Mouse (Mus musculus) megakaryocyte, embryonic 14.5 days (primary cell): ENCODE measurements around the gene Osbpl11. TPM values are rescaled to one million over a fixed set of nuclear protein-coding genes. Genes with fewer than 3 reads are reported as not detected.
"Not testable (repeated sequence)": the region's sequence is repeated elsewhere in the genome, so short reads cannot be mapped to it uniquely, and the experiment has no call there.

Experiments
- H3K27me3 ChIP-seq: replicated peaks from 2 replicates; pipeline ENCODE3; 2012; ENCODE audit warnings: inconsistent platforms
- H3K36me3 ChIP-seq: replicated peaks from 2 replicates; pipeline ENCODE3; 2012; ENCODE audit warnings: low read length, inconsistent platforms, mixed read lengths
- H3K4me1 ChIP-seq: 2 replicates; pipeline ENCODE4 v1.6.1; 2012; ENCODE audit warnings: inconsistent platforms
- H3K4me3 ChIP-seq: replicated peaks from 2 replicates; pipeline ENCODE3; 2012; ENCODE audit warnings: moderate library complexity, mild to moderate bottlenecking, inconsistent platforms
- H3K9me3 ChIP-seq: 2 replicates; pipeline ENCODE4 v1.6.1; 2012; ENCODE audit warnings: inconsistent platforms
- FLI1 ChIP-seq: IDR thresholded peaks from 2 replicates; pipeline ENCODE4 v1.6.1; 2012; ENCODE audit warnings: low read length, inconsistent platforms, mixed read lengths
- GATA1 ChIP-seq: IDR thresholded peaks from 3 replicates; pipeline ENCODE4 v1.6.1; 2012; ENCODE audit warnings: mixed read lengths, low read length, inconsistent platforms, borderline replicate concordance
- polyA plus RNA-seq: library from polyadenylated mRNA; stranded (reverse); fragments of >175 nt; gene quantifications from 2 replicates; pipeline ENCODE4 v1.2.3, GENCODE M21; 2012; ENCODE audit warnings: low replicate concordance; ENCODE audit not compliant: insufficient read depth

Osbpl11 gene
- polyA plus RNA-seq, 1 experiment, result 1.1 TPM

GRCm38 (mm10) chr16:33193649-33194048, 8.8 kb downstream of the Osbpl11 start:
- Histone ChIP-seq H3K4me3 (no peak overlapping the region), H3K9me3 (no peaks in the 10 kb centered on the region), H3K36me3 (peaks cover 18% of the 10 kb centered on the region), H3K27me3 (no peaks in the 10 kb centered on the region), H3K4me1 (peaks cover 23% of the 10 kb centered on the region)
- TF ChIP-seq GATA1 (no peak), FLI1 (no peak)

DNA sequence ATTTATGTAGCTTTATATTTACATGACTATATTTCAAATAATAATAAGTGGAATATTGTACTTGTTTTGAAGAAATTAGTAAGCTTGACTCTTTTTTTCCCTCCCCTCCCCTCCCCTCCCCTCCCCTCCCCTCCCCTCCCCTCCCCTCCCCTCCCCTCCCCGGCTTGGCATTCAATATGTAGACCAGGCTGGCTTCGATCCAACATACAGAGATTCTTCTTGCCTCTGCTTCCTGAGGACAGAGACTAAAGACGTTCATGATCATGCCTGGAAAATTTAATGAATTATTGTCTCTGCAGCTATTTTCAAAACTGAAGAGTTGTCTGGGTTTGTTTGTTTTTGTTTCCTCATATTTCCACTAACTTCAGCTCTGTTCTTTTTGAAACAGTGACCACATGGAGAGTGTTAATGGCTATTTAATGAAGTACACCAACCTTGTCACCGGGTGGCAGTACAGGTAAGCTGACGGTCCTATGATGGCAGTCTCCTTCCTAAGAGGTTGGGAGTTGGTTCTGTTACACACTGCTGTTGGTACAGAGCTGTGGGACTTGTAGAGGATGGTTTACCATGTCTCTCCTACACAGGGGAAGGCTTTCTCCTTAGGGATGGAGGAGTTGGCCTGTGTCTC, 10.9 kb downstream of the Osbpl11 start:
- H3K36me3 ChIP-seq, result peaks cover 33% of the 10 kb centered on the region
- H3K9me3 ChIP-seq, result no peaks in the 10 kb centered on the region
- no peak overlapping the region for H3K4me3 ChIP-seq
- no peaks in the 10 kb centered on the region for H3K27me3 ChIP-seq
- TF ChIP-seq GATA1, result no peak
- TF ChIP-seq FLI1, result no peak
- H3K4me1 ChIP-seq, result peaks cover 44% of the 10 kb centered on the region

DNA sequence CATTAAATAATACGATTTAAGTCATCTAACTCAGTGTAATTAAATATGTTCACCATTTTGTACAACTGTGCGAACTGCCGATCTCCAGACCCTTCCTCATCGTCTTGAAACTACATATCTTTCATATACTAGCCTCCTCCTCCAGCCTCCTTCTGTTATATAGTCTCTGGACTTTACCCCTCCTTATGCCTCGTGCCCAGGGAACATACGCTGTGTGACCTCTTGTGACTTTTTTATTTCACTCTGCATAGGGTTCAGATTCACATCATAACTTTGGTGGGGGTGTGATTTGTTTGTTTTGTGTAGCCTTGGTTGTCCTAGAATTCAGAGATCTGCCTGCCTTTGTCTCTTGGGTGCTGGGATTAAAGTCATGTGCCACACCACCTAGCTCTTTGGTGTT, 11.7 kb downstream of the Osbpl11 start:
- peaks cover 47% of the 10 kb centered on the region for H3K4me1 ChIP-seq

DNA sequence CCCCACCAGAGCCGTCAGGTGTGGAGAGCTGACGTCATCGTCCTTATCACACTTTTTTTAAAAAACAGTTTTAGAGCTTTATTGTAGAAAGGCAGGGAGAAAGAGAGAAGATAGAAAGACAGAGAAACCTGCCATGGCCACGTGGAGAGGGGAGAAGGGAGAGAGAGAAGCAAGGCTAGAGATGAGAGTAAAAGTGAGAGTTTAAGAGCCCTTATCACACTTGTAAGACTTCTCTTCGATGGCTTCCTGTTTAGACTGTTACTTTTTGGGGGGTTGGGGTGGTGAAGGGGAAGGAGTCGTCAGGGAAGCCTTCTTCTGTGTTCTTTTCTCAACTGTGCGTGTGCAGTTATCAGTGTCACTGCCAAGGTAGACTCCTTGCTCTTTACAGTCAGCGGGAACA, 15.7 kb downstream of the Osbpl11 start:
- no peaks in the 10 kb centered on the region for H3K9me3 ChIP-seq
- peaks cover 39% of the 10 kb centered on the region for H3K4me1 ChIP-seq
- H3K36me3 ChIP-seq, result peaks cover 64% of the 10 kb centered on the region
- H3K4me3 ChIP-seq, result no peak overlapping the region
- TF ChIP-seq FLI1 (no peak), GATA1 (no peak)
- no peaks in the 10 kb centered on the region for H3K27me3 ChIP-seq

More for the DNA sequence above, 11.7 kb downstream of the Osbpl11 start:
- H3K36me3 ChIP-seq, result peaks cover 41% of the 10 kb centered on the region
- H3K27me3 ChIP-seq, result no peaks in the 10 kb centered on the region
- TF ChIP-seq GATA1, result no peak
- TF ChIP-seq FLI1, result no peak
- no peaks in the 10 kb centered on the region for H3K9me3 ChIP-seq
- no peak overlapping the region for H3K4me3 ChIP-seq

GRCm38 (mm10) chr16:33210812-33211211, 25.9 kb downstream of the Osbpl11 start:
- no peak overlapping the region for H3K4me3 ChIP-seq
- no peaks in the 10 kb centered on the region for H3K4me1 ChIP-seq
- peaks cover 2% of the 10 kb centered on the region; the same call in 1 of the 2 replicates for H3K9me3 ChIP-seq
- H3K27me3 ChIP-seq, result no peaks in the 10 kb centered on the region
- H3K36me3 ChIP-seq, result peaks cover 72% of the 10 kb centered on the region
- no peak for TF ChIP-seq GATA1
- no peak for TF ChIP-seq FLI1

- Histone ChIP-seq H3K4me3 (no peak overlapping the region), H3K27me3 (no peaks in the 10 kb centered on the region), H3K9me3 (no peaks in the 10 kb centered on the region), H3K4me1 (no peaks in the 10 kb centered on the region), H3K36me3 (peaks cover 64% of the 10 kb centered on the region)
- TF ChIP-seq FLI1 (no peak), GATA1 (no peak)
Observed at GRCm38 (mm10) chr16:33216313-33217003, 31.6 kb downstream of the Osbpl11 start.

DNA sequence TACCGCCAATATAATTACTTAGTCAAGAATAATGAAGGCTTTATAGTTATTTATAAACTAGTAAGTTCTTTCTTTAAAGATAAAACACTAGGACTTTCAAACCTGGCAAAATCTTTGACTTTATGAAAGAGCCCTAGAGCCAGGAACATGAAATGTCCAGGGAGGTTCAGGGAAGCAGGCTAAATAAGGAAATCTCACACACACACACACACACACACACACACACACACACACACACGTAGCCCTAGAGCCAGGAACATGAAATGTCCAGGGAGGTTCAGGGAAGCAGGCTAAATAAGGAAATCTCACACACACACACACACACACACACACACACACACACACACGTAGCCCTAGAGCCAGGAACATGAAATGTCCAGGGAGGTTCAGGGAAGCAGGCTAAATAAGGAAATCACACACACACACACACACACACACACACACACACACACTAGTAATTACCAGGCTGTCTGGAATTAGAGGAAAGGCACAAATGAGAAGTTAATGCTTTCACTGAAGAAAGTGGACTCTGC, 32.7 kb downstream of the Osbpl11 start:
- not testable (repeated sequence) for H3K4me3 ChIP-seq, H3K9me3 ChIP-seq, H3K27me3 ChIP-seq, H3K4me1 ChIP-seq
- H3K36me3 ChIP-seq, result peaks cover 58% of the 10 kb centered on the region

- H3K27me3 ChIP-seq, result no peaks in the 10 kb centered on the region
- H3K4me1 ChIP-seq, result no peaks in the 10 kb centered on the region
- H3K4me3 ChIP-seq, result no peak overlapping the region
- H3K36me3 ChIP-seq, result peaks cover 63% of the 10 kb centered on the region
- TF ChIP-seq FLI1 (no peak), GATA1 (no peak)
- H3K9me3 ChIP-seq, result no peaks in the 10 kb centered on the region
Observed at GRCm38 (mm10) chr16:33222482-33222881, 37.6 kb downstream of the Osbpl11 start.

GRCm38 (mm10) chr16:33224381-33224780, 39.5 kb downstream of the Osbpl11 start:
- no peak overlapping the region for H3K4me3 ChIP-seq
- H3K4me1 ChIP-seq, result no peaks in the 10 kb centered on the region
- TF ChIP-seq GATA1 (no peak), FLI1 (no peak)
- H3K27me3 ChIP-seq, result no peaks in the 10 kb centered on the region
- no peaks in the 10 kb centered on the region for H3K9me3 ChIP-seq
- H3K36me3 ChIP-seq, result peaks cover 71% of the 10 kb centered on the region

GRCm38 (mm10) chr16:33234128-33234527, 49.3 kb downstream of the Osbpl11 start:
- Histone ChIP-seq H3K9me3 (no peaks in the 10 kb centered on the region), H3K4me1 (peaks cover 2% of the 10 kb centered on the region), H3K27me3 (no peaks in the 10 kb centered on the region), H3K4me3 (no peak overlapping the region), H3K36me3 (peaks cover 81% of the 10 kb centered on the region)
- TF ChIP-seq GATA1 (no peak), FLI1 (no peak)

- Histone ChIP-seq H3K9me3 (no peaks in the 10 kb centered on the region), H3K4me1 (peaks cover 12% of the 10 kb centered on the region), H3K4me3 (no peak overlapping the region), H3K27me3 (no peaks in the 10 kb centered on the region), H3K36me3 (peaks cover 80% of the 10 kb centered on the region)
- no peak for TF ChIP-seq GATA1
- TF ChIP-seq FLI1, result no peak
Observed at GRCm38 (mm10) chr16:33236151-33236550, 51.3 kb downstream of the Osbpl11 start.
